ENCODE assay signal across 26 mouse cellular contexts in genomic region chr3:83479251-83479650, GRCm38 (mm10).
DNase-seq lines count a peak whose midpoint lies in the region; ATAC-seq and TF ChIP-seq lines count a peak whose summit lies in the region.
"Had no signal": no experiment of that assay in that cellular context is flagged by ENCODE, and none has a peak within 500 bp of the region (broad histone marks: within the 10 kb centered on the region; RNA-seq: fewer than 3 reads in every experiment).

No protein-coding gene starts in this region.

- no peak for ATAC-seq in heart, embryonic 11.5 days (replicated peaks; ENCODE audit: insufficient number of reproducible peaks, low FRiP score, low TSS enrichment)
- ATAC-seq: CD4-positive, CD25-positive, alpha-beta regulatory T cell, adult 4 months; forebrain, embryonic 15.5 days; hindbrain, embryonic 16.5 days; intestine, embryonic 15.5 days had no signal

- TF ChIP-seq CTCF in heart, adult 2 months (IDR thresholded peaks at IDR 0.05) = no peak

- no peak overlapping the region for H3K4me3 ChIP-seq in heart, adult 2 months
- no peak overlapping the region for H3K4me3 ChIP-seq in heart, embryonic 11.5 days (ENCODE audit: low read depth, low read length)
- no peak overlapping the region for H3K4me3 ChIP-seq in myocyte
- H3K4me3 ChIP-seq: embryonic facial prominence, embryonic 12.5 days; embryonic facial prominence, embryonic 15.5 days; forebrain, embryonic 12.5 days; forebrain, embryonic 15.5 days; hindbrain, embryonic 10.5 days; hindbrain, embryonic 13.5 days; intestine, embryonic 15.5 days; kidney, embryonic 15.5 days had no signal

- no peak overlapping the region for H3ac ChIP-seq in myocyte (ENCODE audit: control insufficient read depth, insufficient read length)

- peak overlapping the region; percentile 31; the same call in 1 of the 2 replicates for H3K27ac ChIP-seq in heart, adult 2 months
- H3K27ac ChIP-seq in heart, embryonic 11.5 days (ENCODE audit: low read depth, low read length) = no peak overlapping the region
- H3K27ac ChIP-seq: embryonic facial prominence, embryonic 12.5 days; embryonic facial prominence, embryonic 15.5 days; forebrain, embryonic 12.5 days; forebrain, embryonic 15.5 days; hindbrain, embryonic 10.5 days; hindbrain, embryonic 13.5 days; intestine, embryonic 15.5 days; kidney, embryonic 15.5 days had no signal

- H3K4me2 ChIP-seq in heart, embryonic 11.5 days = no peak overlapping the region
- H3K4me2 ChIP-seq in myocyte (ENCODE audit: low read depth) = no peak overlapping the region
- H3K4me2 ChIP-seq: embryonic facial prominence, embryonic 12.5 days; embryonic facial prominence, embryonic 15.5 days; forebrain, embryonic 12.5 days; forebrain, embryonic 15.5 days; hindbrain, embryonic 13.5 days; intestine, embryonic 15.5 days; kidney, embryonic 15.5 days had no signal

- H3K9me3 ChIP-seq in heart, embryonic 11.5 days (replicated peaks; ENCODE audit: control insufficient read depth, low read length) = no peaks in the 10 kb centered on the region
- H3K9me3 ChIP-seq: embryonic facial prominence, embryonic 12.5 days; embryonic facial prominence, embryonic 15.5 days; forebrain, embryonic 12.5 days; forebrain, embryonic 15.5 days; hindbrain, embryonic 10.5 days; hindbrain, embryonic 13.5 days; intestine, embryonic 15.5 days; kidney, embryonic 15.5 days had no signal

- H3K79me2 ChIP-seq in heart, adult 2 months (replicated peaks; ENCODE audit: control insufficient read depth, insufficient read depth, low read length) = no peaks in the 10 kb centered on the region
- no peaks in the 10 kb centered on the region for H3K79me2 ChIP-seq in myocyte (ENCODE audit: control insufficient read depth, insufficient read depth)

- H3K27me3 ChIP-seq in heart, adult 2 months (ENCODE audit: control insufficient read depth, insufficient read depth, low read length) = no peaks in the 10 kb centered on the region
- no peaks in the 10 kb centered on the region for H3K27me3 ChIP-seq in heart, embryonic 11.5 days (ENCODE audit: control insufficient read depth, insufficient read depth, low read length)
- H3K27me3 ChIP-seq in myocyte (ENCODE audit: control insufficient read depth, insufficient read depth, insufficient read length) = no peaks in the 10 kb centered on the region
- H3K27me3 ChIP-seq: embryonic facial prominence, embryonic 12.5 days; embryonic facial prominence, embryonic 15.5 days; forebrain, embryonic 12.5 days; forebrain, embryonic 15.5 days; hindbrain, embryonic 13.5 days; intestine, embryonic 15.5 days; kidney, embryonic 15.5 days had no signal

- no peak overlapping the region for H3K9ac ChIP-seq in heart, adult 2 months (ENCODE audit: low read depth, low read length)
- H3K9ac ChIP-seq in heart, embryonic 11.5 days (ENCODE audit: low read depth, low read length) = no peak overlapping the region
- H3K9ac ChIP-seq: embryonic facial prominence, embryonic 12.5 days; embryonic facial prominence, embryonic 15.5 days; forebrain, embryonic 12.5 days; forebrain, embryonic 15.5 days; hindbrain, embryonic 13.5 days; intestine, embryonic 15.5 days; kidney, embryonic 15.5 days had no signal

- intact Hi-C loops in heart, adult 2 months (cut with DNase I) = loop anchor here (10.0 kb wide), 2 partner anchors 174 to 286 kb away; partner anchors contain the start of gene Sfrp2
- intact Hi-C loops in heart, postnatal 36 days (cut with DNase I) = no loop called here
- intact Hi-C loops in heart, postnatal 10 days (cut with DNase I) = no loop called here

- no peak for TF ChIP-seq POLR2A in heart, adult 2 months (IDR thresholded peaks at IDR 0.05; ENCODE audit: insufficient read depth, low read depth, low read length)
- TF ChIP-seq POLR2A in myocyte (IDR thresholded peaks at IDR 0.05; ENCODE audit: insufficient read length, low read depth) = no peak

- TF ChIP-seq EP300 in heart, adult 2 months (IDR thresholded peaks at IDR 0.05; ENCODE audit: insufficient read depth, low read depth, low read length) = no peak

- no peaks in the 10 kb centered on the region; the same call in 1 of the 2 replicates for H3K4me1 ChIP-seq in heart, adult 2 months (ENCODE audit: control insufficient read depth, insufficient read depth, low read length)
- H3K4me1 ChIP-seq in heart, embryonic 11.5 days (ENCODE audit: control insufficient read depth, insufficient read depth, low read length) = no peaks in the 10 kb centered on the region
- H3K4me1 ChIP-seq: embryonic facial prominence, embryonic 12.5 days; embryonic facial prominence, embryonic 15.5 days; forebrain, embryonic 12.5 days; forebrain, embryonic 15.5 days; hindbrain, embryonic 13.5 days; intestine, embryonic 15.5 days; kidney, embryonic 15.5 days had no signal

- peak; percentile 14 for DNase-seq in adrenal gland, postnatal 14 days
- DNase-seq in adrenal gland, adult 8-10 months = no peak
- DNase-seq in heart, adult 2 months = peak in 1 of 2 experiments; percentile 14
- DNase-seq in heart, postnatal 36 days = no peak
- peak; percentile 35 to 41 for DNase-seq in heart, postnatal 10 days
- no peak for DNase-seq in right cerebral cortex, postnatal 4 days
- DNase-seq: adrenal gland, postnatal 36 days; cerebellum, adult 11 months; cerebellum, adult 2 months; cerebellum, adult 9-11 months; cerebellum, postnatal 25 days; gastrocnemius, postnatal 25 days; kidney, adult 11 months; kidney, adult 8-10 months had no signal

- WGBS in heart, adult 2 months = 55% methylated on average over 3 of the region's 3 CpGs
- WGBS in heart, embryonic 11.5 days (ENCODE audit: insufficient replicate concordance) = 72% methylated on average over 3 of the region's 3 CpGs

- H3K36me3 ChIP-seq in heart, adult 2 months (ENCODE audit: control insufficient read depth, insufficient read depth, low read length) = peaks cover 4% of the 10 kb centered on the region; the same call in 1 of the 2 replicates
- no peaks in the 10 kb centered on the region for H3K36me3 ChIP-seq in heart, embryonic 11.5 days (ENCODE audit: control insufficient read depth, insufficient read depth, low read length)
- no peaks in the 10 kb centered on the region for H3K36me3 ChIP-seq in myocyte (ENCODE audit: control insufficient read depth, insufficient read depth)
- H3K36me3 ChIP-seq: embryonic facial prominence, embryonic 12.5 days; embryonic facial prominence, embryonic 15.5 days; forebrain, embryonic 12.5 days; forebrain, embryonic 15.5 days; hindbrain, embryonic 10.5 days; hindbrain, embryonic 13.5 days; intestine, embryonic 15.5 days; kidney, embryonic 15.5 days had no signal

TF ChIP-seq in myocyte, 11 proteins besides CTCF, POLR2A, EP300 and RAD21:
- no peak for TF ChIP-seq MAX (IDR thresholded peaks at IDR 0.05; ENCODE audit: low read depth)
- no peak for TF ChIP-seq POLR2AphosphoS2 (IDR thresholded peaks at IDR 0.05; ENCODE audit: insufficient read length, low read depth)
- TF ChIP-seq CEBPB (IDR thresholded peaks at IDR 0.05; ENCODE audit: insufficient read depth, poor library complexity, severe bottlenecking) = 0 out of 2 replicates have a peak, but pooled peaks have one; percentile 30
- no peak for TF ChIP-seq REST (IDR thresholded peaks at IDR 0.05; ENCODE audit: insufficient read depth, insufficient read length)
- no peak for TF ChIP-seq SRF (IDR thresholded peaks at IDR 0.05; ENCODE audit: control insufficient read depth, insufficient read length, low read depth)
- TF ChIP-seq MYOG (IDR thresholded peaks at IDR 0.05; ENCODE audit: control insufficient read depth in 1 of 3, insufficient read depth in 1 of 3, insufficient read length in 2 of 3, low read depth in 2 of 3) = no peak

Comparison
In these comparisons a context has a peak if more than half of its experiments do, and no peak if none do; other contexts are left out.
1. DNase-seq: peak in adrenal gland, postnatal 14 days (single experiment) and heart, postnatal 10 days (2 of 2); none in adrenal gland, adult 8-10 months (single experiment), heart, postnatal 36 days (0 of 2) and right cerebral cortex, postnatal 4 days (single experiment).